Mouse (Mus musculus) liver, postnatal 0 days (tissue): ENCODE measurements at regions not wholly inside any gene's neighbourhood (a gene's known extent, or its start where the extent isn't known, plus 50 kb on each side); places are given as distances from the start of the nearest gene placed in this dataset.

Source experiments
- ATAC-seq: fragments of 200-750 bp; cut with Nextera tagmentation; 2 replicates; pipeline ENCODE4 v1.8.0; 2017; ENCODE audit warnings: mild to moderate bottlenecking, moderate library complexity
- DNase-seq: peaks from one replicate; pipeline ENCODE4 v3.0.0-alpha.2; 2016
- H3K27ac ChIP-seq: fragments of 300-500 bp; sonication (generic); 2 replicates; pipeline ENCODE4 v1.5.1; 2014; ENCODE audit warnings: antibody characterized with exemption, moderate library complexity, mild to moderate bottlenecking, low read depth
- H3K27me3 ChIP-seq: fragments of 300-500 bp; sonication (generic); 2 replicates; pipeline ENCODE4 v1.6.1; 2014; ENCODE audit warnings: low read length, control low read depth, mixed read lengths; ENCODE audit not compliant: insufficient read depth
- H3K36me3 ChIP-seq: fragments of 300-500 bp; sonication (generic); replicated peaks from 2 replicates; pipeline ENCODE4 v1.6.1; 2014; ENCODE audit warnings: mild to moderate bottlenecking, control low read depth, low read length, moderate library complexity, mixed read lengths; ENCODE audit not compliant: insufficient read depth
- H3K4me1 ChIP-seq: fragments of 300-500 bp; sonication (generic); 2 replicates; pipeline ENCODE4 v1.6.1; 2014; ENCODE audit warnings: antibody characterized with exemption, mild to moderate bottlenecking, control low read depth; ENCODE audit not compliant: insufficient read depth
- H3K4me2 ChIP-seq: fragments of 300-500 bp; sonication (generic); 2 replicates; pipeline ENCODE4 v1.6.1; 2014; ENCODE audit warnings: low read depth, mild to moderate bottlenecking, low read length, moderate library complexity, mixed read lengths
- H3K4me3 ChIP-seq: fragments of 300-500 bp; sonication (generic); 2 replicates; pipeline ENCODE4 v1.5.1; 2014; ENCODE audit warnings: low read depth, low read length
- H3K9ac ChIP-seq: fragments of 300-500 bp; sonication (generic); replicated peaks from 2 replicates; pipeline ENCODE4 v1.6.1; 2014; ENCODE audit warnings: mild to moderate bottlenecking, moderate library complexity
- H3K9me3 ChIP-seq: fragments of 300-500 bp; sonication (generic); 2 replicates; pipeline ENCODE4 v1.6.1; 2016; ENCODE audit warnings: mild to moderate bottlenecking, control low read depth, low read length, mixed read lengths
- CTCF ChIP-seq: sonication (generic); IDR thresholded peaks from 2 replicates; pipeline ENCODE4 v1.5.1; 2016; ENCODE audit warnings: antibody characterized with exemption, low read depth
- EP300 ChIP-seq: IDR thresholded peaks from 2 replicates; pipeline ENCODE4 v1.6.1; 2016; ENCODE audit warnings: antibody characterized with exemption, low read depth, mild to moderate bottlenecking
- WGBS: fragments of 180-500 bp; shearing (Covaris S2); extraction: QIAGEN DNeasy Blood & Tissue Kit; methylation state at CpG from one replicate; pipeline ENCODE4 v1.1.7; 2014; ENCODE audit not compliant: insufficient replicate concordance; 5-methylcytosine and 5-hydroxymethylcytosine counted together

DNA sequence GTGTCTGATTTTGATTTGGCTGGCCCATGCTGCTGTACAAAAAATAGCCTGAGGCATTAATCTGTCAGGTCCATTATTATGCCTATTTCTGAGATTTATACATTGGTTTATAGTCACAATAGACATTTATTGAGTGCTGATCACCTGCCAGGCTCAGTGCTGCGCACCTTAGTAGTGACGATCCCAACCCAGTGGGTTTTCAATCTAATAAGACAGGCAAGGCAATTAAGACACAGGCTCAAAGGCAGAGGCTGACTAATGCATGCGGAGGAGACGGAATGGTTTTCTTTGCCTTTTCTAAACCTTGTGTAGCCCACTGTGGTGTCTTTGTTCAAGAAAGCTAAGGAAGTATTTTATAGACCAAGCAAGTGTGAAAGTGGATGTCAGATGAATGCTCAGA, 334.0 kb upstream of the Defb41 start:
- no peak overlapping the region for H3K4me2 ChIP-seq
- no peaks in the 10 kb centered on the region for H3K27me3 ChIP-seq
- ATAC-seq, result no peak
- 83% methylated on average over 4 of the region's 4 CpGs for WGBS
- H3K9ac ChIP-seq, result no peak overlapping the region
- H3K4me1 ChIP-seq, result no peaks in the 10 kb centered on the region
- DNase-seq, result no peak
- H3K27ac ChIP-seq, result no peak overlapping the region
- H3K9me3 ChIP-seq, result no peaks in the 10 kb centered on the region
- TF ChIP-seq CTCF, result no peak
- TF ChIP-seq EP300, result no peak
- H3K4me3 ChIP-seq, result no peak overlapping the region
- no peaks in the 10 kb centered on the region for H3K36me3 ChIP-seq

DNA sequence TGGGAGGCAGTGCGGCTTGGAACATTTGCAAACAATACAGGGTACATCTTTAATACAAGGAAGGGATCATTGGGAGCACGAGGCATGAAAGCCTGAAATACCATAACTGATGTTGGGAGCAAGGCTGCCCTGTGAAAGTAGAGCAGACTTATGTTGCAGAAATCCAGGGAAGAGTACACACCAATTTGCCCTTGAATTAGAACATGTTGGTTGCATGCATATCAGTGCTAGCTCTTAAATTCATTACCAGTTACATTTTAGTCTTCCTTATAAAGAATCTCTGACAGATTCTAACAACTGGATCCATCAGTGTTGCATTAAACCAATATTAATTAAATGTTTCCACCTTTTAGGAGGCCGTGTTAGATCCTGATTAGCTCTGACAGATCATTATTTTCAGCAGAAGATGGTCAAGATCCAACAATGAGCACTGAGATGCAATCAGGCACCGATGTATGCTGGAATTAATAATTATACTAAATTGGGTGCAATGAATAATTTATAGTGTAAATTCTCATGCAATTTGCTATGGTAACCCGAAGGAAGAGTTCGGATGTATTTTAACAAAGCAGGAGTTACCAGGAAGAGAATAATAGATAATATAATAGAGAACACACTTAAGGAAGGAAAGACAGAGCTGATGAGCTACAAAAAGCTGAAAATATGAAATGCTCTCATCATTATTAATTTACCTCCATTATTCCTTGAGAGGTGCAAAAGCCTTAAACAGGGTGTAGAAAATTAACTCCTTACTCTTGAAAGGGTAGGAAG, 318.6 kb upstream of the Defb41 start:
- no peak for TF ChIP-seq EP300
- Histone ChIP-seq H3K27ac (no peak overlapping the region), H3K9ac (no peak overlapping the region), H3K4me3 (no peak overlapping the region), H3K4me2 (no peak overlapping the region), H3K4me1 (no peaks in the 10 kb centered on the region), H3K27me3 (no peaks in the 10 kb centered on the region), H3K36me3 (no peaks in the 10 kb centered on the region), H3K9me3 (no peaks in the 10 kb centered on the region)
- WGBS, result 68% methylated on average over 6 of the region's 6 CpGs
- DNase-seq (no peak), ATAC-seq (no peak)

DNA sequence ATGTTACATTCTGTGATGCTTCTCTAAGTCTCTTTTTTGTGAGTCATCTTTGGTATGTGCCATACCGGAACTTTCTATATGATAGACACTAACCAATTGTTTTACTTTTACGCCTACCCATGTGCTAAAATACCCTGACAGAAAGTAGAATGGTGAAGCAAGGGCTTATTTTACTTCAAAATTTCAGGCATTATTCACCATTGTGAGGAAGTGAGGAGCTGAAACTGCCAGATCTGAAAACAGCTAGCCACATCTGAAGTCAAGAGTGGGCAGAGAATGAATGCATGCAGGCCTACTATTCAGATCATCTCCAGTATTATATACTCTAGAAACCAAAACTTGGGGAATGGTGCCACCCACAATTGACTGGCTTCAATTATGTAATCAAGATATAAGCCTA, 313.7 kb upstream of the Defb41 start:
- Histone ChIP-seq H3K4me1 (no peaks in the 10 kb centered on the region), H3K27me3 (no peaks in the 10 kb centered on the region), H3K4me3 (no peak overlapping the region), H3K36me3 (no peaks in the 10 kb centered on the region), H3K9ac (no peak overlapping the region), H3K4me2 (no peak overlapping the region), H3K9me3 (no peaks in the 10 kb centered on the region), H3K27ac (no peak overlapping the region)
- ATAC-seq, result no peak
- TF ChIP-seq CTCF (no peak), EP300 (no peak)
- DNase-seq, result no peak
- 75% methylated on average over 2 of the region's 2 CpGs for WGBS

DNA sequence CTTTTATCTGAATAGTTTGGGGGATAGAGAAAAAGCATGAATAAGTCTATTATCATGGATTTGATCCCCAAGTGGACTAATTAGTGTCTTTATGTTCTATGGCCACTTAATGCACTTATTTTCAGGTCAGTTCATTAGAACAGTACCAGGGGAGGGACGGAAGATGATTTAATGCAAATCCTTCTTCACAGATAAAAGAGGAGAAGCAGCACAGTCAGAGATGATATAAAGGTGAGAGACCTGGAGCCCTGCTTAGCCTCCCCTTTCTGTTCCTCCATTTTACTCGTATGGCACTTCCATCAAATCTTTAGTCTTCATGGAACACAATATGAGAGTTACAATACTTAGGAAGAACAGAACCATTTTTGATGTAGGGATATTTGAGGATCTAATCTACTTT, 302.1 kb upstream of the Defb41 start:
- Histone ChIP-seq H3K27me3 (no peaks in the 10 kb centered on the region), H3K9me3 (no peaks in the 10 kb centered on the region), H3K36me3 (no peaks in the 10 kb centered on the region), H3K27ac (no peak overlapping the region), H3K4me3 (no peak overlapping the region), H3K4me2 (no peak overlapping the region), H3K9ac (no peak overlapping the region), H3K4me1 (no peaks in the 10 kb centered on the region)
- ATAC-seq, result no peak
- DNase-seq, result no peak
- 59% methylated on average over 2 of the region's 2 CpGs for WGBS
- TF ChIP-seq EP300 (no peak), CTCF (no peak)

DNA sequence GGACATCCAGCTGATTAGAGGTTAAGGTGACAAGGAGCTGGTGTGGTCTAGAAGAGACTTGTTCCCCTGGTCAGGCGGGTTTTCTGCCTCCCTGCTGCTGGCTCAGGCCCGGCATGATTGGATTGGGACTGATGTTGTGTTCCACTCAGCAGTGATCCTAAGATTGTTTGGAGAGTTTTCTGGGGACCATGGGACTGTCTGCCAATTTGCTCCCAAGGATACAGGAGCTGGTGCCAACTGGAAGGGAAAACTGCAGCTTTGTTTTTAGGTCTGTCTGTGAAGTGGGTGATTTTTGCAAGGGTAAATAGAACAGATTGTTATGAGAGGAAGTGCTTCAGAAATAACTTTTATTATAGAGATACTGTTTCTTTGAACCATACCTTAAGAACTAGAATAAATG, 286.3 kb upstream of the Defb41 start:
- DNase-seq (no peak), ATAC-seq (no peak)
- TF ChIP-seq EP300 (no peak), CTCF (no peak)
- H3K27me3 ChIP-seq, result no peaks in the 10 kb centered on the region
- no peak overlapping the region for H3K4me2 ChIP-seq
- WGBS, result 73% methylated on average over 2 of the region's 2 CpGs
- H3K4me3 ChIP-seq, result no peak overlapping the region
- H3K9me3 ChIP-seq, result no peaks in the 10 kb centered on the region
- no peaks in the 10 kb centered on the region for H3K36me3 ChIP-seq
- H3K9ac ChIP-seq, result no peak overlapping the region
- no peaks in the 10 kb centered on the region for H3K4me1 ChIP-seq
- H3K27ac ChIP-seq, result no peak overlapping the region

DNA sequence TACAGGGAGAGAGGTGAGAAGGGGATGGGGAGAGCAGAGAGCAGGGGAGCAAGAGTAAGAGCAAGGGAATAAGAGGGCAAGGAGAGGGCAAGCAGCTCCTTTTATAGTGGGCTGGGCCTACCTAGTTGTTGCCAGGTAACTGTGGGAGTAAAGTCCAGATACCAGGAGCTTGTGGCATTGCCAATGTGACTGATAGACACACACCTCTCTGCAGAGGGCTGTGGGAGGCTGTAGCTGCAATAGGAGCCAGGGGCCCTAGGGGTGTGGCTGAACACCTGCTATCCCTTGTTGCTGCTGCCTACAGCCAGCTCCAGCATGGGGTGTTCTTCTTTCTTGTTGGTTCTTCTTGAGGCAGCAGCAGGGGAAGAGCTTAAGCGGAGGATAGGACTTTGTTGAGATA, 266.8 kb upstream of the Defb41 start:
- TF ChIP-seq CTCF (no peak), EP300 (no peak)
- ATAC-seq (no peak), DNase-seq (no peak)
- no peak overlapping the region for H3K27ac ChIP-seq
- 71% methylated on average over 1 of the region's 1 CpGs for WGBS
- no peaks in the 10 kb centered on the region for H3K4me1 ChIP-seq
- no peak overlapping the region for H3K4me2 ChIP-seq
- no peak overlapping the region for H3K4me3 ChIP-seq
- H3K36me3 ChIP-seq, result no peaks in the 10 kb centered on the region
- H3K9ac ChIP-seq, result no peak overlapping the region
- H3K27me3 ChIP-seq, result no peaks in the 10 kb centered on the region
- H3K9me3 ChIP-seq, result no peaks in the 10 kb centered on the region

DNA sequence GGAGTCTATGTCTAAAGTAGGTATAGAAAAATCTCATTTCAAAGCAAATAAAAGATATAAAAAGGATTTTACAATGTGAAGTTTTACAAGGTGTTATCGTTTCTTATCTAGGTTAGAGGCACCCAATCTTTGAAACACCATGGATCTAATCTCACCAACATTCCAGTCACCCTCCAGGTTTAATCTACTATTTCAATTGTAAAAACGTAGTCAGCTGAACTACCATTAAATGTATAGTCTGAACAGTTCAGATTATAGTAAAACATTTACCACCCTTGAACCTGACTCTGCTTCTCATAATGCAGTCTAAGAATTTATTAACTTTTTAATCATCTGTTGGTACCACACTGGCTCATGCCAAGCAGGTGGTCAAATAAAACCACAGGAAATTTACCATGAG, 259.5 kb upstream of the Defb41 start:
- H3K27ac ChIP-seq, result no peak overlapping the region
- H3K9ac ChIP-seq, result no peak overlapping the region
- 65% methylated on average over 2 of the region's 2 CpGs for WGBS
- no peak overlapping the region for H3K4me3 ChIP-seq
- no peaks in the 10 kb centered on the region for H3K27me3 ChIP-seq
- no peaks in the 10 kb centered on the region for H3K36me3 ChIP-seq
- 0 out of 2 replicates have a peak, but pooled peaks cover 3% of the 10 kb centered on the region for H3K9me3 ChIP-seq
- ATAC-seq (no peak), DNase-seq (no peak)
- H3K4me2 ChIP-seq, result no peak overlapping the region
- H3K4me1 ChIP-seq, result no peaks in the 10 kb centered on the region
- TF ChIP-seq CTCF, result no peak
- no peak for TF ChIP-seq EP300
